Mouse (Mus musculus) T-cell, adult 2 months (primary cell): ENCODE results near the gene Lsm3.

Experiments
- DNase-seq: peaks from one replicate; pipeline ENCODE4 v3.0.0; 2022; ENCODE audit warnings: low spot score

Gene Lsm3

DNA sequence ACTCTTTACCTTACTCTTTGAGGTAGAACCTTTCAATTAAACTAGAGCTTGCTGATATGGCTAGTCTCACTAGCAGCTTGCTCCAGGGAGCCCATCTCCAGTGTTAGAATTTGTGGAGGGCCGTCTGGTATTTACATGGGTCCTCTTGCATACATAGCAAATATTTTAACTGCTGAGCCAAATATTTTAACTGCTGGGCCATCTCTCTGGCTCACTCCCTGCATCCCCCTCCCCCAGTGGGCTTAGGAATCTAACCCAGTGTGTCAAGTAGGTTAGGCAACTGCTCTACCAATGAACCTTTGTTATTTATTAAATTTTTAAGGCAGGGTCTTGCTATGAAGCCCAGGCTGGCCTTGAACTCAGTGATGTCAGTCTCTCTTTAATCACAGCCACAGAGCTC lies 42.8 kb downstream of the Lsm3 start:
- no peak for DNase-seq

DNA sequence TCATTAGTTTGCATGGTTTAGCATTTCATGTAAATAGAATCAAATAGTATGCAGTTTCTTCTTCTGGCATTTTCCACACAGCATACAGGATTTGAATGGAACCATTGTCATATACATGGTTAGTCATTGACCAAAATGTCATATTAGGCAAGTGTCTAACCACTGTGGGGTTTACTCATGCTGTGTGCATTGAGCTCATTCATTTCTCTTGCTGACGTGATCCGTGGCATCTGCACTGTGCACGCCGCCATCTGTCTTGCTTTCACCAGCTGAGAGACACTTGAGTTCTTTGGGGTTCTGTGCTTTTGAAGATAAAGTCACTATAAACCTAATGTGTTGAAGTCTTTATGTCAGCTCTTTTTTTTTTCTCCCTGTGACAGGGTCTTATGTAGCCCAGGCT lies 43.6 kb downstream of the Lsm3 start:
- no peak for DNase-seq

DNA sequence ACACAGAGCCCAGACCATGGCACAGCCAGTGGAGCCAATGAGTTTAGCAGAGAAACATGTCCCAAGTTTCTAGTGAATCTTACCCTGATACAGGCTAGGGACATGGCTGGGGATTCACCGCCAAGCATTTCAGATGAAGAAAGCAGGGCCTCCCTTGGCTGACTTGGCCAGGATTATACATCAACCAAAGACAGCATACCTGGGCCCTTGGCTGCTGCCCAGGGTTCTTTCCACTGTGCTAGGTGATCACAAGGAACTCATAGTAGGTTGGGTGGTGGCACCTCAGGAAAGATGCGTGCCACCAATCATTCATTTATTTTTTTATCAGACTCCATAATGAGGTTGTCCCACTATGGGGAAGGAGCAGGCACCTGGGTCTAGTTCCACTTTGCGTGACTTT lies 44.5 kb downstream of the Lsm3 start:
- DNase-seq: no peak

DNA sequence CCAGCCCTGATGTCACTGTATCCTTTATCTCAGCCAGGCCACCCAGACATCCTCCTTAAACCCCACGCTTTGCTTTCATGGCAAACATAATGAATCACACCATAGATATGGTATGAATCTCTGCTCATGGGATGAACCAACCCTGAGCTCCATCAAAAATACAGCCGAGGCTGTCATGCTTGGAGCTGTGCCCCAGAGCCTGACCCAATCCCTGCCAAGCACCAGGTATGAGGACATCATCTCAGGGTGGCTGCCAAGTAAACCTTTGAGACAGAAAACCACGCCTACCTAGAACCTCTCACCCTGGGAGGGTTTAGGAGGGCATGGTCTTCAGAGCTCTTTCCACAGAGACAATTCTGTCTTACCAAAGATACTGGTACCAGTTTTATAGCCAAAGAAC lies 47.3 kb downstream of the Lsm3 start:
- no peak for DNase-seq

DNA sequence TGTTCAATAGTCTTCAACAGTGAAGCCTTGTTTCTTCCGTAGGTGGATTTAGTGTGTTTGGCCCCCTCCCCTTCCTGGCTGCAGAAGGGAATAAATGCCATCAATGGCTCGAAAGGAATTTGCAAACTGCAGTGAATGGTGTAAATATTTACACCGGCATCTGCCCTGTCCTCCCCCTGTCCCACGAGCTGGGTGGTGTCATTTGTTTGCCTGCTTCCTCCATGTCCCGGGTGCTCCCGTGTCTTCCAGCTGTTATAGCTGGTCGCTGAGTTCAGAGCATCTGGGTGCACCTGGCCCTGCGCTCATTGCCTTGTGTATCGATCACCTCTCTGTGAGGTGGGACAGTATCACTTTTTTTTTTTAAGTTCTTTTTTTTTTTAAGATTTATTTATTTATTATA lies 50.7 kb downstream of the Lsm3 start:
- DNase-seq: no peak
